Mouse (Mus musculus) MEL (cell line): ENCODE measurements around the gene D630039A03Rik. TPM values are rescaled to one million over a fixed set of nuclear protein-coding genes. Genes with fewer than 3 reads are reported as not detected.

Experiments
- DNase-seq: peaks from one replicate; pipeline ENCODE4 v3.0.0; 2011; ENCODE audit warnings: low read depth, low spot score
- H3K27ac ChIP-seq: 2 replicates; pipeline ENCODE4 v1.5.1; 2012; ENCODE audit warnings: low read depth, mild to moderate bottlenecking, control low read depth, low read length, moderate library complexity; ENCODE audit not compliant: control insufficient read depth
- H3K27me3 ChIP-seq, 2 experiments: fragments of 150-350 bp in 1 of 2; sonication (generic) in 1 of 2; 2 replicates each; pipeline ENCODE4 v1.6.1; 2012; ENCODE audit warnings: low read length in 2 of 2, mild to moderate bottlenecking in 2 of 2, improper control_type of control experiment in 1 of 2, moderate library complexity in 1 of 2; ENCODE audit not compliant: insufficient read depth in 2 of 2, control insufficient read depth in 1 of 2
- H3K36me3 ChIP-seq, 2 experiments: 2 replicates each; pipeline ENCODE4 v1.6.1; 2012 to 2014; ENCODE audit warnings: low read length in 2 of 2, improper control_type of control experiment in 1 of 2, inconsistent platforms in 1 of 2, mild to moderate bottlenecking in 1 of 2; ENCODE audit not compliant: insufficient read depth in 2 of 2, control insufficient read depth in 1 of 2
- H3K4me1 ChIP-seq, 2 experiments: fragments of 150-350 bp in 1 of 2; sonication (generic) in 1 of 2; 2 replicates each; pipeline ENCODE4 v1.6.1; 2012; ENCODE audit warnings: low read length in 2 of 2, improper control_type of control experiment in 1 of 2, mild to moderate bottlenecking in 1 of 2; ENCODE audit not compliant: insufficient read depth in 2 of 2, control insufficient read depth in 1 of 2
- H3K4me3 ChIP-seq, 2 experiments: fragments of 150-350 bp in 1 of 2; sonication (generic) in 1 of 2; 2 replicates each; pipeline ENCODE4 v1.5.1; 2012; ENCODE audit warnings: low read depth in 2 of 2, low read length in 2 of 2, mild to moderate bottlenecking in 2 of 2, moderate library complexity in 2 of 2, control low read depth in 1 of 2, improper control_type of control experiment in 1 of 2; ENCODE audit not compliant: control insufficient read depth in 1 of 2, insufficient read depth in 1 of 2
- H3K79me2 ChIP-seq: 2 replicates; pipeline ENCODE4 v1.6.1; 2012; ENCODE audit warnings: mild to moderate bottlenecking, low read length, moderate library complexity; ENCODE audit not compliant: control insufficient read depth, poor library complexity, insufficient read depth
- H3K9ac ChIP-seq: 2 replicates; pipeline ENCODE4 v1.6.1; 2012; ENCODE audit warnings: low read depth, mild to moderate bottlenecking, control low read depth, low read length, moderate library complexity; ENCODE audit not compliant: control insufficient read depth, poor library complexity, severe bottlenecking
- H3K9me3 ChIP-seq: fragments of 150-350 bp; sonication (generic); replicated peaks from 2 replicates; pipeline ENCODE4 v1.6.1; 2012; ENCODE audit warnings: mild to moderate bottlenecking, low read length, improper control_type of control experiment, moderate library complexity; ENCODE audit not compliant: insufficient read depth
- BHLHE40 ChIP-seq: IDR thresholded peaks from 2 replicates; pipeline ENCODE4 v1.6.1; 2012; ENCODE audit warnings: low read depth, mild to moderate bottlenecking, inconsistent platforms, low read length, improper control_type of control experiment, borderline replicate concordance
- CHD1 ChIP-seq: IDR thresholded peaks from 2 replicates; pipeline ENCODE4 v1.6.1; 2012; ENCODE audit warnings: low read depth, mild to moderate bottlenecking, inconsistent platforms, low read length, improper control_type of control experiment
- E2F4 ChIP-seq: IDR thresholded peaks from 2 replicates; pipeline ENCODE4 v1.6.1; 2011; ENCODE audit warnings: low read depth, low read length, improper control_type of control experiment, borderline replicate concordance
- EP300 ChIP-seq, 2 experiments: IDR thresholded peaks; 2 replicates each; pipeline ENCODE4 v1.6.1; 2011; ENCODE audit warnings: improper control_type of control experiment in 2 of 2, low read length in 2 of 2, low read depth in 1 of 2, mild to moderate bottlenecking in 1 of 2
- ETS1 ChIP-seq: IDR thresholded peaks from 2 replicates; pipeline ENCODE4 v1.6.1; 2012; ENCODE audit warnings: low read depth, mild to moderate bottlenecking, inconsistent platforms, low read length, improper control_type of control experiment, moderate library complexity
- GATA1 ChIP-seq: IDR thresholded peaks from 2 replicates; pipeline ENCODE4 v1.6.1; 2011; ENCODE audit warnings: low read depth, low read length, improper control_type of control experiment
- MAX ChIP-seq: IDR thresholded peaks from 2 replicates; pipeline ENCODE4 v1.6.1; 2011; ENCODE audit warnings: low read length, improper control_type of control experiment
- MXI1 ChIP-seq: IDR thresholded peaks from 2 replicates; pipeline ENCODE4 v1.6.1; 2011; ENCODE audit warnings: mild to moderate bottlenecking, low read depth, low read length, improper control_type of control experiment
- MYB ChIP-seq: IDR thresholded peaks from 2 replicates; pipeline ENCODE4 v1.6.1; 2011; ENCODE audit warnings: mild to moderate bottlenecking, low read depth, low read length, improper control_type of control experiment
- NELFE ChIP-seq: IDR thresholded peaks from 2 replicates; pipeline ENCODE4 v1.6.1; 2011; ENCODE audit warnings: low read depth, low read length, improper control_type of control experiment
- POLR2A ChIP-seq, 2 experiments: IDR thresholded peaks; 2 replicates each; pipeline ENCODE4 v1.6.1; 2011 to 2012; ENCODE audit warnings: low read length in 2 of 2, mild to moderate bottlenecking in 2 of 2, control low read depth in 1 of 2, improper control_type of control experiment in 1 of 2, low read depth in 1 of 2, moderate library complexity in 1 of 2; ENCODE audit not compliant: control insufficient read depth in 1 of 2, insufficient read depth in 1 of 2, poor library complexity in 1 of 2
- POLR2AphosphoS5 ChIP-seq: IDR thresholded peaks from 2 replicates; pipeline ENCODE4 v1.6.1; 2012; ENCODE audit warnings: low read depth, borderline replicate concordance, mild to moderate bottlenecking, inconsistent platforms, low read length, moderate library complexity, mixed read lengths
- RAD21 ChIP-seq: IDR thresholded peaks from 2 replicates; pipeline ENCODE4 v1.6.1; 2011; ENCODE audit warnings: mild to moderate bottlenecking, low read depth, low read length, improper control_type of control experiment
- SMC3 ChIP-seq: IDR thresholded peaks from 2 replicates; pipeline ENCODE4 v1.6.1; 2011; ENCODE audit warnings: low read depth, low read length, improper control_type of control experiment
- USF2 ChIP-seq, 2 experiments: IDR thresholded peaks; 2 replicates each; pipeline ENCODE4 v1.6.1; 2011 to 2012; ENCODE audit warnings: improper control_type of control experiment in 2 of 2, low read length in 2 of 2, borderline replicate concordance in 1 of 2, inconsistent platforms in 1 of 2, low read depth in 1 of 2, mild to moderate bottlenecking in 1 of 2; ENCODE audit not compliant: insufficient read depth in 1 of 2
- ZKSCAN1 ChIP-seq: IDR thresholded peaks from 2 replicates; pipeline ENCODE4 v1.6.1; 2012; ENCODE audit warnings: low read depth, mild to moderate bottlenecking, inconsistent platforms, low read length, improper control_type of control experiment, moderate library complexity
- ZMIZ1 ChIP-seq: IDR thresholded peaks from 2 replicates; pipeline ENCODE4 v1.6.1; 2012; ENCODE audit warnings: low read depth, mild to moderate bottlenecking, inconsistent platforms, low read length, improper control_type of control experiment, moderate library complexity
- polyA plus RNA-seq, 2 experiments: library from polyadenylated mRNA; stranded (reverse) in 1 of 2; unstranded in 1 of 2; fragments of >175 nt in 1 of 2; fragments of >200 nt in 1 of 2; gene quantifications; 2 replicates each; pipeline versions ENCODE4 v1.2.1 to v1.2.4; 2012; ENCODE audit warnings: low replicate concordance in 2 of 2, low read depth in 1 of 2; ENCODE audit not compliant: insufficient read length in 2 of 2, insufficient read depth in 1 of 2, missing spikeins in 1 of 2
- total RNA-seq: library from RNA; depleted of rRNA; stranded (reverse); fragments of 300-350 nt; gene quantifications from 2 replicates; pipeline ENCODE4 v1.2.3, GENCODE M21; 2012

D630039A03Rik gene
- total and polyA plus RNA-seq, 3 experiments = not detected

- H3K27me3 ChIP-seq = no peaks in the 10 kb centered on the region
- DNase-seq = no peak
- no peak overlapping the region for H3K4me3 ChIP-seq
- peaks cover 21 to 27% of the 10 kb centered on the region in 2 experiments for H3K36me3 ChIP-seq
- no peak overlapping the region for H3K27ac ChIP-seq
- H3K9ac ChIP-seq = no peak overlapping the region
- peaks cover 55% of the 10 kb centered on the region for H3K79me2 ChIP-seq
- no peaks in the 10 kb centered on the region for H3K9me3 ChIP-seq
- H3K4me1 ChIP-seq = peaks cover 3 to 7% of the 10 kb centered on the region in 2 experiments
- no peak for TF ChIP-seq POLR2A (IDR thresholded peaks at IDR 0.05; ENCODE audit: control insufficient read depth in 1 of 2, insufficient read depth in 1 of 2, low read depth in 1 of 2, low read length in 2 of 2, poor library complexity in 1 of 2)
- TF ChIP-seq BHLHE40 = no peak
- TF ChIP-seq ZMIZ1 = no peak
- TF ChIP-seq MXI1 = no peak
- TF ChIP-seq MYB = no peak
- no peak for TF ChIP-seq NELFE
- TF ChIP-seq ZKSCAN1 = no peak
These were observed 36.8 kb upstream of the D630039A03Rik start for GRCm38 (mm10) chr4:57952891-57953290.

GRCm38 (mm10) chr4:57952416-57952815 lies 36.3 kb upstream of the D630039A03Rik start:
- no peak overlapping the region for H3K9ac ChIP-seq
- no peaks in the 10 kb centered on the region for H3K9me3 ChIP-seq
- H3K4me1 ChIP-seq = peaks cover 3 to 7% of the 10 kb centered on the region in 2 experiments
- no peak overlapping the region for H3K4me3 ChIP-seq
- H3K27me3 ChIP-seq = no peaks in the 10 kb centered on the region
- H3K27ac ChIP-seq = no peak overlapping the region
- H3K79me2 ChIP-seq = peaks cover 55% of the 10 kb centered on the region
- H3K36me3 ChIP-seq = peaks cover 21 to 30% of the 10 kb centered on the region in 2 experiments
- no peak for DNase-seq
- no peak for TF ChIP-seq CHD1
- no peak for TF ChIP-seq MAX
- TF ChIP-seq E2F4 = no peak
- TF ChIP-seq SMC3 = no peak
- no peak for TF ChIP-seq GATA1
- TF ChIP-seq RAD21 = no peak
- no peak for TF ChIP-seq ETS1
- no peak for TF ChIP-seq POLR2AphosphoS5
- TF ChIP-seq, all 39 proteins: peak for 0

DNA sequence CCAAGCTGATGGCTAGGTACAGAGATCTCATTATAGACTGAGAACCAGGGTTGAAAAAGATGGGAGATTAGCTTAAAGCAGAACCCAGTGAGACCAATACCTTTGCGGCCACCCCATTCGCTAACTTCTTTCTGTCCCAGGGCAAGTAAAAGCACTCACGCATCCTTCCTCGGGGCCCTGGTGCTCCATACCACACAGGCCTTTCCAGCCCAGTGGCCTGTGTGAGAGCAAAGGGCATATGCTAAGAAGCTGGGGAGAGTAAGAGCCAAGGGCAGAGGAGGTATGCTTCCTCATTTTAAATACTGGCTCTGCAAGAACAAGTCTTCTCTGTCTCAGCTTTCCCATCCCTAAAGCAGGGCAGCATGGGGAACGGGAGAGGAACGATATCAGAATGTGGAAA lies 33.8 kb upstream of the D630039A03Rik start:
- no peak overlapping the region for H3K27ac ChIP-seq
- H3K27me3 ChIP-seq = no peaks in the 10 kb centered on the region
- H3K4me1 ChIP-seq = peaks cover 3 to 7% of the 10 kb centered on the region in 2 experiments
- H3K4me3 ChIP-seq = no peak overlapping the region
- H3K79me2 ChIP-seq = peaks cover 41% of the 10 kb centered on the region
- peaks cover 21 to 40% of the 10 kb centered on the region in 2 experiments for H3K36me3 ChIP-seq
- H3K9me3 ChIP-seq = no peaks in the 10 kb centered on the region
- no peak overlapping the region for H3K9ac ChIP-seq
- no peak for DNase-seq
- TF ChIP-seq EP300 (IDR thresholded peaks at IDR 0.05; ENCODE audit: low read depth in 1 of 2, low read length in 2 of 2) (no peak), USF2 (IDR thresholded peaks at IDR 0.05; ENCODE audit: borderline replicate concordance in 1 of 2, insufficient read depth in 1 of 2, low read depth in 1 of 2, low read length in 2 of 2) (no peak)
